In the genomic region with DNA sequence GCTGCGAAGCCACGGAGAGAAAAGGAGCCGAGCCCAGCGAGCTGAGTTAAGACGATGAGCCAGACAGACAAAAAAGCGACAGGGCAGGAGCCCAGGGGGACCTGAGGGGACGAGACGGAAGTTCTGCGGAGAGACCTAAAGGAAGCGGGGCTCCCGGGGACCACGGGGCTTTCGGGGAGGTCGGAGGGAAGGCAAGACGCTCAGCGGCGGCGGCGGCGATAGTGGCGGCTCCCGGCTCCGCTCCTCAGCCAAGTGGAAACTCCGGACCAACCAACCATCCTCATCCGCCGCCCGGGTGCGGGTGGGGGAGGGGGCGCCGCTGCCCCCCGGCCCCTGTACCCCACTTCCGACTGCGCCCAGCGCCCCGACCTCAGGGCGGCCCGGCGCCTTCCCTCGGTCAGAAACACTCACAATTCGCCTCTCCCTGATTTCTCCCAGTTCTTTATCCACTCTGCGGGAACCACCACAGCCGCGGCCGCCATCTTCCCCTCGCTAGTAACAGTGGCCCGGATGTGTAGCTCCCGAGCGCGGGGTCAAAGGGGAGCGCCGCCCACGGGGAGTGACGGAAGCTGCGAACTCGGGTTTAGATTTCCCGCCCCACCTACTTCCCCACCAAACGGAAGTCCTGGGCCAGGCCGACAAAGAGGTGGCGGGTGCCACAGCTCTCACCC, we compare ENCODE assay signal across 7 mouse cellular contexts. TPM values are rescaled to one million over a fixed set of nuclear protein-coding genes. Genes with fewer than 3 reads are reported as not detected.
DNase-seq lines count a peak whose midpoint lies in the region; ATAC-seq lines count a peak whose summit lies in the region.

No protein-coding gene starts in this region.

- peak; percentile 97 for ATAC-seq in intestine, embryonic 16.5 days
- ATAC-seq in midbrain, embryonic 11.5 days (ENCODE audit: low FRiP score), result peak; percentile 98

- no peaks in the 10 kb centered on the region for H3K36me3 ChIP-seq in intestine, embryonic 16.5 days (ENCODE audit: control insufficient read depth, insufficient read depth, low read length)
- H3K36me3 ChIP-seq in midbrain, embryonic 11.5 days (ENCODE audit: control insufficient read depth, insufficient read depth, low read length), result no peaks in the 10 kb centered on the region

- peak overlapping the region; percentile 74 for H3K9ac ChIP-seq in intestine, embryonic 16.5 days (ENCODE audit: low read depth, low read length)
- H3K9ac ChIP-seq in midbrain, embryonic 11.5 days (ENCODE audit: low read length), result peak overlapping the region; percentile 80

- DNase-seq in adrenal gland, adult 18-20 months (ENCODE audit: low spot score in 2 of 2), result peak; percentile 78 to 80
- peak; percentile 91 for DNase-seq in embryo, embryonic 11 days
- DNase-seq in gastrocnemius, postnatal 36 days, result peak; percentile 76 to 78
- peak; percentile 84 to 86 for DNase-seq in left cerebral cortex, postnatal 36 days (ENCODE audit: low spot score in 2 of 2)
- DNase-seq in midbrain, embryonic 11.5 days (ENCODE audit: low spot score, missing footprints), result peak; percentile 96
- peak; percentile 75 for DNase-seq in skeletal muscle tissue, adult 2 months (ENCODE audit: low read depth, low spot score)

- intact Hi-C loops in gastrocnemius, postnatal 36 days (cut with DNase I), result no loop called here
- intact Hi-C loops in left cerebral cortex, postnatal 36 days (cut with DNase I), result loop anchor here (5.0 kb wide), 1 partner anchor 156 kb away; no protein-coding TSS in a partner anchor

- no peaks in the 10 kb centered on the region for H3K27me3 ChIP-seq in intestine, embryonic 16.5 days (replicated peaks; ENCODE audit: control insufficient read depth, insufficient read depth, low read length)
- no peaks in the 10 kb centered on the region for H3K27me3 ChIP-seq in midbrain, embryonic 11.5 days (ENCODE audit: control insufficient read depth, insufficient read depth, low read length)

- no peaks in the 10 kb centered on the region for H3K9me3 ChIP-seq in intestine, embryonic 16.5 days (ENCODE audit: control insufficient read depth, low read length)
- H3K9me3 ChIP-seq in midbrain, embryonic 11.5 days (ENCODE audit: control insufficient read depth, low read length), result no peaks in the 10 kb centered on the region

- H3K4me2 ChIP-seq in intestine, embryonic 16.5 days (ENCODE audit: low read depth, low read length), result peak overlapping the region; percentile 51
- peak overlapping the region; percentile 55 for H3K4me2 ChIP-seq in midbrain, embryonic 11.5 days

- H3K4me1 ChIP-seq in intestine, embryonic 16.5 days (ENCODE audit: control insufficient read depth, insufficient read depth, low read length), result no peaks in the 10 kb centered on the region
- no peaks in the 10 kb centered on the region; the same call in 1 of the 2 replicates for H3K4me1 ChIP-seq in midbrain, embryonic 11.5 days (ENCODE audit: control insufficient read depth, insufficient read depth, low read length)

- peak overlapping the region; percentile 65 for H3K4me3 ChIP-seq in intestine, embryonic 16.5 days (ENCODE audit: low read length)
- peak overlapping the region; percentile 59 for H3K4me3 ChIP-seq in midbrain, embryonic 11.5 days (ENCODE audit: low read depth, low read length)

- 15% methylated on average over 52 of the region's 59 CpGs for WGBS in intestine, embryonic 16.5 days
- 14% methylated on average over 47 of the region's 59 CpGs for WGBS in midbrain, embryonic 11.5 days

- peak overlapping the region; percentile 83 for H3K27ac ChIP-seq in intestine, embryonic 16.5 days (ENCODE audit: low read length)
- peak overlapping the region; percentile 69 for H3K27ac ChIP-seq in midbrain, embryonic 11.5 days (ENCODE audit: low read depth, low read length)

RNA-seq across cellular contexts. Expression of a gene that starts 8.9 kb away (rescaled TPM):
- total RNA-seq in adrenal gland, adult 18-20 months (2021), result 10 to 100 TPM; 58.5 to 60.4 TPM
- 10 to 100 TPM; 16.4 to 24.1 TPM for total RNA-seq in gastrocnemius, postnatal 36 days (2021)
- polyA plus RNA-seq in intestine, embryonic 16.5 days (2015; fragmentation: Nextera tagmentation; extraction: Ambion mirVana), result 52.1 and 61.4 TPM in 2 replicates
- total RNA-seq in left cerebral cortex, postnatal 36 days (2021), result 10 to 100 TPM; 42.6 to 69.2 TPM
- polyA plus RNA-seq in midbrain, embryonic 11.5 days (2014; fragmentation: Nextera tagmentation; extraction: Ambion mirVana), result 106 and 121 TPM in 2 replicates

Comparison
In these comparisons a context has a peak if more than half of its experiments do, and no peak if none do; other contexts are left out.
1. Peak in every context shown above with its lines: DNase-seq, ATAC-seq, H3K4me3 ChIP-seq and H3K27ac ChIP-seq.